Mouse (Mus musculus): ENCODE results near the gene Pde4b.

- TF ChIP-seq POLR2A (IDR thresholded peaks at IDR 0.05; ENCODE audit: extremely low read depth, insufficient read depth, low read length) (no peak), CTCF (IDR thresholded peaks at IDR 0.05; ENCODE audit: low read depth, low read length) (no peak)
These were observed 519.5 kb downstream of the Pde4b start for GRCm38 (mm10) chr4:102606825-102607224.
